Mouse (Mus musculus) spleen, postnatal 10 days (tissue): ENCODE data around the gene B4galt1.

Experiments used
- DNase-seq, 2 experiments: peaks; one replicate each; pipeline ENCODE4 v3.0.0; 2021 to 2022; ENCODE audit warnings: low spot score in 2 of 2

B4galt1 gene

GRCm38 (mm10) chr4:40843726-40844125 lies 10.1 kb downstream of the B4galt1 start:
- no peak for DNase-seq

- no peak for DNase-seq
Observed at GRCm38 (mm10) chr4:40840448-40840847, 13.4 kb downstream of the B4galt1 start.

- peak in 1 of 2 experiments; percentile 44 for DNase-seq
Observed at GRCm38 (mm10) chr4:40839251-40839650, 14.6 kb downstream of the B4galt1 start.

- DNase-seq = peak in 1 of 2 experiments; percentile 37
Observed at GRCm38 (mm10) chr4:40837451-40838285, 16.1 kb downstream of the B4galt1 start.

- DNase-seq = no peak
Observed at GRCm38 (mm10) chr4:40837008-40837407, 16.8 kb downstream of the B4galt1 start.

GRCm38 (mm10) chr4:40834872-40835271 lies 18.9 kb downstream of the B4galt1 start:
- DNase-seq = no peak

- no peak for DNase-seq
Observed at GRCm38 (mm10) chr4:40834232-40834786, 19.5 kb downstream of the B4galt1 start.

GRCm38 (mm10) chr4:40833381-40834231 lies 20.2 kb downstream of the B4galt1 start:
- DNase-seq = no peak

- DNase-seq = no peak
Observed at GRCm38 (mm10) chr4:40830530-40830929, 23.3 kb downstream of the B4galt1 start.

GRCm38 (mm10) chr4:40829654-40830400 lies 24.0 kb downstream of the B4galt1 start:
- DNase-seq = no peak

GRCm38 (mm10) chr4:40828910-40829309 lies 24.9 kb downstream of the B4galt1 start:
- no peak for DNase-seq

GRCm38 (mm10) chr4:40827926-40828325 lies 25.9 kb downstream of the B4galt1 start:
- DNase-seq = no peak

GRCm38 (mm10) chr4:40826810-40827209 lies 27.0 kb downstream of the B4galt1 start:
- DNase-seq = no peak

GRCm38 (mm10) chr4:40825981-40826380 lies 27.8 kb downstream of the B4galt1 start:
- DNase-seq = no peak

- no peak for DNase-seq
Observed at GRCm38 (mm10) chr4:40825146-40825545, 28.7 kb downstream of the B4galt1 start.

GRCm38 (mm10) chr4:40824505-40824904 lies 29.3 kb downstream of the B4galt1 start:
- no peak for DNase-seq

GRCm38 (mm10) chr4:40823664-40824063 lies 30.1 kb downstream of the B4galt1 start:
- DNase-seq = no peak

- DNase-seq = no peak
Observed at GRCm38 (mm10) chr4:40823151-40823550, 30.7 kb downstream of the B4galt1 start.

GRCm38 (mm10) chr4:40821303-40822023 lies 32.3 kb downstream of the B4galt1 start:
- no peak for DNase-seq

- DNase-seq = no peak
Observed at GRCm38 (mm10) chr4:40820903-40821302, 32.9 kb downstream of the B4galt1 start.

- no peak for DNase-seq
Observed at GRCm38 (mm10) chr4:40820024-40820423, 33.8 kb downstream of the B4galt1 start.
